Comparison of ENCODE assay signal across 16 mouse cellular contexts in genomic region chr10:78467761-78468310, GRCm38 (mm10). TPM values are rescaled to one million over a fixed set of nuclear protein-coding genes. Genes with fewer than 3 reads are reported as not detected.
DNase-seq lines count a peak whose midpoint lies in the region; ATAC-seq and TF ChIP-seq lines count a peak whose summit lies in the region.
"Had no signal": no experiment of that assay in that cellular context is flagged by ENCODE, and none has a peak within 500 bp of the region (broad histone marks: within the 10 kb centered on the region; RNA-seq: fewer than 3 reads in every experiment).

No protein-coding gene starts in this region.

- no peak overlapping the region for H3K4me2 ChIP-seq in kidney, embryonic 14.5 days (replicated peaks; ENCODE audit: low read depth, low read length)
- no peak overlapping the region for H3K4me2 ChIP-seq in liver, embryonic 11.5 days
- H3K4me2 ChIP-seq: embryonic facial prominence, embryonic 15.5 days; liver, embryonic 15.5 days had no signal

- no peak overlapping the region for H3K27ac ChIP-seq in kidney, adult 2 months (ENCODE audit: insufficient read depth, low read depth, low read length)
- H3K27ac ChIP-seq in kidney, embryonic 14.5 days (ENCODE audit: low read depth, low read length) = no peak overlapping the region
- H3K27ac ChIP-seq in macrophage = peak overlapping the region; percentile 99
- no peak overlapping the region for H3K27ac ChIP-seq in liver, embryonic 11.5 days (ENCODE audit: low read depth, low read length)
- H3K27ac ChIP-seq: embryonic facial prominence, embryonic 15.5 days; liver, embryonic 15.5 days had no signal

- H3K4me3 ChIP-seq in kidney, adult 2 months (ENCODE audit: insufficient read depth, low read depth, low read length) = no peak overlapping the region
- no peak overlapping the region for H3K4me3 ChIP-seq in kidney, embryonic 14.5 days (ENCODE audit: low read length)
- H3K4me3 ChIP-seq in macrophage (ENCODE audit: inconsistent target) = no peak overlapping the region
- H3K4me3 ChIP-seq in liver, embryonic 11.5 days (ENCODE audit: low read depth, low read length) = no peak overlapping the region
- H3K4me3 ChIP-seq: embryonic facial prominence, embryonic 15.5 days; liver, embryonic 15.5 days; megakaryocyte, embryonic 14.5 days had no signal

- WGBS in kidney, adult 2 months = 26% methylated on average over 2 of the region's 2 CpGs
- 36% methylated on average over 2 of the region's 2 CpGs for WGBS in kidney, embryonic 14.5 days
- WGBS in macrophage (ENCODE audit: missing documents) = 94% methylated on average over 2 of the region's 2 CpGs
- 65% methylated on average over 2 of the region's 2 CpGs for WGBS in liver, embryonic 11.5 days

- H3K27me3 ChIP-seq in kidney, adult 2 months (replicated peaks; ENCODE audit: control insufficient read depth, insufficient read depth, low read length) = no peaks in the 10 kb centered on the region
- no peaks in the 10 kb centered on the region for H3K27me3 ChIP-seq in kidney, embryonic 14.5 days (ENCODE audit: control insufficient read depth, insufficient read depth, low read length)
- H3K27me3 ChIP-seq in liver, embryonic 11.5 days (replicated peaks; ENCODE audit: control insufficient read depth, insufficient read depth, low read length) = no peaks in the 10 kb centered on the region
- H3K27me3 ChIP-seq: embryonic facial prominence, embryonic 15.5 days had no signal

- DNase-seq in adrenal gland, adult 2 months = peak; percentile 71
- DNase-seq in adrenal gland, adult 8-10 months = no peak
- peak; percentile 57 for DNase-seq in kidney, adult 2 months
- DNase-seq in embryo, embryonic 9.5 days (ENCODE audit: extremely low spot score) = peak; percentile 36
- DNase-seq in spleen, postnatal 14 days (ENCODE audit: low spot score in 2 of 2) = no peak
- DNase-seq in liver, embryonic 11.5 days (ENCODE audit: low spot score) = no peak
- DNase-seq: forebrain, postnatal 0 days had no signal

- no peak for TF ChIP-seq POLR2A in kidney, adult 2 months (IDR thresholded peaks at IDR 0.05; ENCODE audit: low read depth, low read length)

- H3K4me1 ChIP-seq in kidney, adult 2 months (ENCODE audit: control insufficient read depth, insufficient read depth, low read length) = peaks cover 20% of the 10 kb centered on the region; the same call in 1 of the 2 replicates
- H3K4me1 ChIP-seq in kidney, embryonic 14.5 days (ENCODE audit: control insufficient read depth, insufficient read depth, low read length) = peaks cover 9% of the 10 kb centered on the region
- H3K4me1 ChIP-seq in liver, embryonic 11.5 days (replicated peaks; ENCODE audit: control insufficient read depth, insufficient read depth, low read length) = peaks cover 12% of the 10 kb centered on the region; the same call in 1 of the 2 replicates

- no peak for ATAC-seq in kidney, embryonic 14.5 days (ENCODE audit: low FRiP score, low TSS enrichment)
- no peak for ATAC-seq in liver, embryonic 11.5 days (replicated peaks; ENCODE audit: low FRiP score)
- ATAC-seq: forebrain, postnatal 0 days; intestine, postnatal 0 days had no signal

- no peak overlapping the region for H3K9ac ChIP-seq in kidney, embryonic 14.5 days (ENCODE audit: low read depth, low read length)
- no peak overlapping the region for H3K9ac ChIP-seq in liver, embryonic 11.5 days (ENCODE audit: low read depth, low read length)
- H3K9ac ChIP-seq: embryonic facial prominence, embryonic 15.5 days; forebrain, postnatal 0 days; liver, embryonic 15.5 days had no signal

- no peaks in the 10 kb centered on the region for H3K9me3 ChIP-seq in kidney, embryonic 14.5 days (ENCODE audit: control insufficient read depth, low read length)
- H3K9me3 ChIP-seq in liver, embryonic 11.5 days (ENCODE audit: control insufficient read depth, low read length) = no peaks in the 10 kb centered on the region
- H3K9me3 ChIP-seq: embryonic facial prominence, embryonic 15.5 days; liver, embryonic 15.5 days; megakaryocyte, embryonic 14.5 days had no signal

- peaks cover 19% of the 10 kb centered on the region for H3K79me2 ChIP-seq in macrophage (ENCODE audit: inconsistent target)

- TF ChIP-seq CTCF in kidney, adult 2 months (conservative IDR thresholded peaks at IDR 0.05; ENCODE audit: insufficient read depth, insufficient read length, low read depth, low read length) = no peak

- no peaks in the 10 kb centered on the region for H3K36me3 ChIP-seq in kidney, adult 2 months (ENCODE audit: control insufficient read depth, insufficient read depth, low read length)
- H3K36me3 ChIP-seq in kidney, embryonic 14.5 days (ENCODE audit: control insufficient read depth, insufficient read depth, low read length) = no peaks in the 10 kb centered on the region
- no peaks in the 10 kb centered on the region for H3K36me3 ChIP-seq in macrophage (ENCODE audit: inconsistent target)
- no peaks in the 10 kb centered on the region for H3K36me3 ChIP-seq in liver, embryonic 11.5 days (ENCODE audit: control insufficient read depth, insufficient read depth, low read length)
- H3K36me3 ChIP-seq: embryonic facial prominence, embryonic 15.5 days; liver, embryonic 15.5 days had no signal

RNA-seq across cellular contexts. Expression of gene Pdxk, which starts 3.1 kb away (rescaled TPM):
- 10 to 100 TPM; 21.7 to 31.2 TPM for total RNA-seq in adrenal gland, adult 2 months (2021)
- 18.7 and 21.3 TPM in 2 replicates for polyA plus RNA-seq in adrenal gland, adult 2 months (2012; rRNA removed)
- total RNA-seq in adrenal gland, adult 8-10 months (2022) = 10 to 100 TPM; 31.7 to 46.1 (median 42.1) TPM
- polyA plus RNA-seq in kidney, adult 2 months (2012; rRNA removed) = 107 TPM in 2 replicates
- 6.9 and 13.2 TPM in 2 replicates for polyA plus RNA-seq in kidney, embryonic 14.5 days (2014; fragmentation: Nextera tagmentation; extraction: Ambion mirVana)
- total RNA-seq in macrophage (2018; cell fraction: chromatin; rRNA removed) = 100 to 1,000 TPM in 5 of 26 experiments, 10 to 100 TPM in 18, 1 to 10 TPM in 3; 5.2 to 163 (median 28.1) TPM
- total RNA-seq in macrophage (2018; cell fraction: cytosol; rRNA removed) = 100 to 1,000 TPM in 25 of 26 experiments, 10 to 100 TPM in 1; 79.3 to 334 (median 151) TPM
- total RNA-seq in macrophage (2018; cell fraction: nucleus; rRNA removed) = 100 to 1,000 TPM in 9 of 26 experiments, 10 to 100 TPM in 17; 27.6 to 223 (median 87.2) TPM
- polyA plus RNA-seq in macrophage (2018) = 172 to 209 TPM (median 200 TPM) in 3 replicates
- 10.6 and 11.3 TPM in 2 replicates for polyA plus RNA-seq in liver, embryonic 11.5 days (2014; fragmentation: Nextera tagmentation; extraction: Ambion mirVana)

RNA-seq across cellular contexts. Expression of gene Cstb, which starts 42.4 kb away (rescaled TPM):
- total RNA-seq in adrenal gland, adult 2 months (2021) = 100 to 1,000 TPM; 380 to 402 TPM
- 67.7 and 81.7 TPM in 2 replicates for polyA plus RNA-seq in adrenal gland, adult 2 months (2012; rRNA removed)
- 100 to 1,000 TPM; 276 to 340 (median 329) TPM for total RNA-seq in adrenal gland, adult 8-10 months (2022)
- 101 and 115 TPM in 2 replicates for polyA plus RNA-seq in kidney, adult 2 months (2012; rRNA removed)
- 206 and 270 TPM in 2 replicates for polyA plus RNA-seq in kidney, embryonic 14.5 days (2014; fragmentation: Nextera tagmentation; extraction: Ambion mirVana)
- 10 to 100 TPM; 13.6 to 78.0 (median 27.4) TPM for total RNA-seq in macrophage (2018; cell fraction: chromatin; rRNA removed)
- total RNA-seq in macrophage (2018; cell fraction: cytosol; rRNA removed) = 1,000 to 10,000 TPM; 1,179 to 1,787 (median 1,377) TPM
- 100 to 1,000 TPM in 24 of 26 experiments, 10 to 100 TPM in 2; 88.7 to 281 (median 189) TPM for total RNA-seq in macrophage (2018; cell fraction: nucleus; rRNA removed)
- 1,283 to 1,841 TPM (median 1,659 TPM) in 3 replicates for polyA plus RNA-seq in macrophage (2018)
- 134 and 148 TPM in 2 replicates for polyA plus RNA-seq in liver, embryonic 11.5 days (2014; fragmentation: Nextera tagmentation; extraction: Ambion mirVana)

RNA-seq across cellular contexts. Expression of gene Olfr1358, which starts 49.4 kb away (rescaled TPM):
- total RNA-seq in adrenal gland, adult 2 months (2021) = not detected
- polyA plus RNA-seq in adrenal gland, adult 2 months (2012; rRNA removed) = not detected in 2 replicates
- total RNA-seq in adrenal gland, adult 8-10 months (2022) = not detected
- not detected in 2 replicates for polyA plus RNA-seq in kidney, adult 2 months (2012; rRNA removed)
- not detected in 2 replicates for polyA plus RNA-seq in kidney, embryonic 14.5 days (2014; fragmentation: Nextera tagmentation; extraction: Ambion mirVana)
- under 1 TPM in 1 of 26 experiments, not detected in 25; 0.83 TPM for total RNA-seq in macrophage (2018; cell fraction: chromatin; rRNA removed)
- total RNA-seq in macrophage (2018; cell fraction: cytosol; rRNA removed) = not detected
- total RNA-seq in macrophage (2018; cell fraction: nucleus; rRNA removed) = not detected
- not detected in 3 replicates for polyA plus RNA-seq in macrophage (2018)
- not detected in 2 replicates for polyA plus RNA-seq in liver, embryonic 11.5 days (2014; fragmentation: Nextera tagmentation; extraction: Ambion mirVana)
- total RNA-seq: layer of hippocampus, adult 18-20 months; left cerebral cortex, postnatal 10 days had no signal
- polyA plus RNA-seq: embryonic facial prominence, embryonic 15.5 days; forebrain, postnatal 0 days; heart, embryonic 16.5 days; intestine, postnatal 0 days; liver, embryonic 15.5 days had no signal

RNA-seq across cellular contexts. Expression of gene Rrp1, which starts 55.0 kb away (rescaled TPM):
- 100 to 1,000 TPM; 234 to 244 TPM for total RNA-seq in adrenal gland, adult 2 months (2021)
- 52.6 and 73.7 TPM in 2 replicates for polyA plus RNA-seq in adrenal gland, adult 2 months (2012; rRNA removed)
- 100 to 1,000 TPM; 215 to 262 (median 251) TPM for total RNA-seq in adrenal gland, adult 8-10 months (2022)
- 58.2 and 80.3 TPM in 2 replicates for polyA plus RNA-seq in kidney, adult 2 months (2012; rRNA removed)
- 228 and 265 TPM in 2 replicates for polyA plus RNA-seq in kidney, embryonic 14.5 days (2014; fragmentation: Nextera tagmentation; extraction: Ambion mirVana)
- 100 to 1,000 TPM; 108 to 308 (median 161) TPM for total RNA-seq in macrophage (2018; cell fraction: chromatin; rRNA removed)
- 100 to 1,000 TPM in 22 of 26 experiments, 10 to 100 TPM in 4; 85.9 to 140 (median 115) TPM for total RNA-seq in macrophage (2018; cell fraction: cytosol; rRNA removed)
- total RNA-seq in macrophage (2018; cell fraction: nucleus; rRNA removed) = 100 to 1,000 TPM in 21 of 26 experiments, 10 to 100 TPM in 5; 89.5 to 176 (median 115) TPM
- 115 to 224 TPM (median 150 TPM) in 3 replicates for polyA plus RNA-seq in macrophage (2018)
- 277 and 293 TPM in 2 replicates for polyA plus RNA-seq in liver, embryonic 11.5 days (2014; fragmentation: Nextera tagmentation; extraction: Ambion mirVana)

Comparison
In these comparisons a context has a peak if more than half of its experiments do, and no peak if none do; other contexts are left out.
1. DNase-seq: peak in adrenal gland, adult 2 months (single experiment), kidney, adult 2 months (single experiment) and embryo, embryonic 9.5 days (single experiment); none in adrenal gland, adult 8-10 months (single experiment), spleen, postnatal 14 days (0 of 2) and liver, embryonic 11.5 days (single experiment).